Mouse (Mus musculus) midbrain, embryonic 14.5 days (tissue): ENCODE data around the gene Igsf23. TPM values are rescaled to one million over a fixed set of nuclear protein-coding genes. Genes with fewer than 3 reads are reported as not detected.
"Not testable (repeated sequence)": the region's sequence is repeated elsewhere in the genome, so short reads cannot be mapped to it uniquely, and the experiment has no call there.

Source experiments
- ATAC-seq: fragments of 200-750 bp; cut with Nextera tagmentation; 2 replicates; pipeline ENCODE4 v1.8.0; 2017; ENCODE audit warnings: moderate number of reproducible peaks, moderate library complexity; ENCODE audit not compliant: low FRiP score, low TSS enrichment
- DNase-seq: peaks from one replicate; pipeline ENCODE4 v3.0.0-alpha.2; 2015
- H3K27ac ChIP-seq: fragments of 300-500 bp; sonication (generic); replicated peaks from 2 replicates; pipeline ENCODE4 v1.5.1; 2014; ENCODE audit warnings: mild to moderate bottlenecking, low read depth, low read length, moderate library complexity
- H3K27me3 ChIP-seq: fragments of 300-500 bp; sonication (generic); 2 replicates; pipeline ENCODE4 v1.6.1; 2014; ENCODE audit warnings: low read length, control low read depth, mixed read lengths; ENCODE audit not compliant: control insufficient read depth, insufficient read depth
- H3K36me3 ChIP-seq: fragments of 300-500 bp; sonication (generic); 2 replicates; pipeline ENCODE4 v1.6.1; 2014; ENCODE audit warnings: low read length, control low read depth; ENCODE audit not compliant: control insufficient read depth, insufficient read depth
- H3K4me1 ChIP-seq: fragments of 300-500 bp; sonication (generic); 2 replicates; pipeline ENCODE4 v1.6.1; 2014; ENCODE audit warnings: mild to moderate bottlenecking, antibody characterized with exemption, low read length, control low read depth; ENCODE audit not compliant: control insufficient read depth, insufficient read depth
- H3K4me2 ChIP-seq: fragments of 300-500 bp; sonication (generic); 2 replicates; pipeline ENCODE4 v1.6.1; 2014; ENCODE audit warnings: mild to moderate bottlenecking, low read length, moderate library complexity
- H3K4me3 ChIP-seq: fragments of 300-500 bp; sonication (generic); replicated peaks from 2 replicates; pipeline ENCODE4 v1.5.1; 2014; ENCODE audit warnings: low read depth, low read length
- H3K9ac ChIP-seq: fragments of 300-500 bp; sonication (generic); replicated peaks from 2 replicates; pipeline ENCODE4 v1.6.1; 2014; ENCODE audit warnings: mild to moderate bottlenecking, low read length, moderate library complexity
- H3K9me3 ChIP-seq: fragments of 300-500 bp; sonication (generic); 2 replicates; pipeline ENCODE4 v1.6.1; 2016; ENCODE audit warnings: low read length, control low read depth, mixed read lengths; ENCODE audit not compliant: control insufficient read depth
- WGBS: fragments of 180-500 bp; shearing (Covaris S2); extraction: QIAGEN DNeasy Blood & Tissue Kit; methylation state at CpG from one replicate; pipeline ENCODE4 v1.1.7; 2014; 5-methylcytosine and 5-hydroxymethylcytosine counted together
- polyA plus RNA-seq: library from polyadenylated mRNA; unstranded; fragments of >200 nt; fragmentation: Nextera tagmentation; extraction: Ambion mirVana; gene quantifications from 2 replicates; pipeline ENCODE4 v1.2.1, GENCODE M21; 2014

The Igsf23 gene
- polyA plus RNA-seq, 1 experiment from 2014 or later = not detected

DNA sequence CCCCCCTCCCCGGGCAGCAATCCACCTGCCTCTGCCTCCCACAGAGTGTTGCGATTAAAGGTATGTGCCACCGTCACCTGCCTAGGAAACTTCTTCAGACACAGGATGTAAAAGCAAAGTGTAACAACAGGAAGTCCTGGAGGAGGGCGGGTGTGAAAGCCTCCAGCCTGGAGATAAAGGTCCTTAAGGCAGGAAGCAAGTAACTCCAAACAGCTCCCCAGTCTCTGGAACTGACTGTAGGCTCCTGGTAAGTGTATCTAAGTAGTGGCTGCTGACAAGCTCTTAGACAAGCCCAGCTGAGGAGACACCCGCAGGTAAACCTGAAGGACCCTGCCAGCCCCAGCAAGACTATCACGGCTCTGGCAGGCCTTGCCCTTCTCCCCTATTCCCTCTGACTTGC is 10.3 kb downstream of the Igsf23 start:
- 60% methylated on average over 5 of the region's 6 CpGs for WGBS
- no peak for DNase-seq
- ATAC-seq = no peak
- no peaks in the 10 kb centered on the region for H3K36me3 ChIP-seq
- H3K27me3 ChIP-seq = no peaks in the 10 kb centered on the region
- H3K9ac ChIP-seq = no peak overlapping the region
- no peaks in the 10 kb centered on the region for H3K9me3 ChIP-seq
- no peak overlapping the region for H3K4me2 ChIP-seq
- no peaks in the 10 kb centered on the region for H3K4me1 ChIP-seq
- H3K27ac ChIP-seq = no peak overlapping the region
- H3K4me3 ChIP-seq = no peak overlapping the region

- no peak overlapping the region for H3K9ac ChIP-seq
- DNase-seq = peak; percentile 32
These were observed 10.9 kb downstream of the Igsf23 start for GRCm38 (mm10) chr7:19939555-19940235.

DNA sequence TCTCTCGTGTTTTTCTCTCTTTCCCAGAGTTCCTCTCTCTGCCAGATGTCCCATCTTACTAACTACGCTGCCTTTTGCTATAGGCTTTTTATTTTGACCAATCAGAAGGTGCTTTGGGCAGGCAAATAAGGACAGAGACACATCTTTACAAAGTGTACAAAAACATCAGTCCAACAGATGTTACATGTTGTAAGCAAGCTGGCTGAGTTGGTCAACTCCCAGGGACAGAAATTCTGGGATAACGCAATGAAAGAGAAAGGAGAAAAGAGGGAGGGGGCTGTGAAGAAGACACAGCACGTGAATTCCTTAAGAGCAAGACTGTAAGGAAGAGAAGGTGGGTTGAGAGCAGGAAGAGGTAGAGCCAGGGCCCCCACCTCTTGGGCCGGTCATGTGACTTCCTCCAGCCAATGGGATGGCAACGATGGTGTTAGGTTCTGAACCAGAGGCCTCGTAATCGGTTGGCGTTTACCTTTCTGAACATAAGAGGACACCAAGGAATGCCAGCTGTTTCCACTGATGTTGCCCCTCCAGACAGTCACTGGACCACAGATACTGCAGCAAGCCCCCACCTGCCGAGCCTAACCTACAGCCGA is 13.2 kb downstream of the Igsf23 start:
- H3K4me2 ChIP-seq = no peak overlapping the region
- no peak for DNase-seq
- no peaks in the 10 kb centered on the region for H3K36me3 ChIP-seq
- H3K9ac ChIP-seq = no peak overlapping the region
- no peaks in the 10 kb centered on the region for H3K27me3 ChIP-seq
- H3K9me3 ChIP-seq = no peaks in the 10 kb centered on the region
- ATAC-seq = no peak
- no peak overlapping the region for H3K27ac ChIP-seq
- H3K4me3 ChIP-seq = no peak overlapping the region
- WGBS = 87% methylated on average over 11 of the region's 11 CpGs
- no peaks in the 10 kb centered on the region for H3K4me1 ChIP-seq

More at GRCm38 (mm10) chr7:19939555-19940235, 10.9 kb downstream of the Igsf23 start:
- no peaks in the 10 kb centered on the region for H3K36me3 ChIP-seq
- no peak overlapping the region for H3K27ac ChIP-seq
- no peak overlapping the region for H3K4me3 ChIP-seq
- H3K9me3 ChIP-seq = no peaks in the 10 kb centered on the region
- no peak overlapping the region for H3K4me2 ChIP-seq
- no peak for ATAC-seq
- 61% methylated on average over 12 of the region's 12 CpGs for WGBS
- H3K27me3 ChIP-seq = no peaks in the 10 kb centered on the region
- no peaks in the 10 kb centered on the region for H3K4me1 ChIP-seq

DNA sequence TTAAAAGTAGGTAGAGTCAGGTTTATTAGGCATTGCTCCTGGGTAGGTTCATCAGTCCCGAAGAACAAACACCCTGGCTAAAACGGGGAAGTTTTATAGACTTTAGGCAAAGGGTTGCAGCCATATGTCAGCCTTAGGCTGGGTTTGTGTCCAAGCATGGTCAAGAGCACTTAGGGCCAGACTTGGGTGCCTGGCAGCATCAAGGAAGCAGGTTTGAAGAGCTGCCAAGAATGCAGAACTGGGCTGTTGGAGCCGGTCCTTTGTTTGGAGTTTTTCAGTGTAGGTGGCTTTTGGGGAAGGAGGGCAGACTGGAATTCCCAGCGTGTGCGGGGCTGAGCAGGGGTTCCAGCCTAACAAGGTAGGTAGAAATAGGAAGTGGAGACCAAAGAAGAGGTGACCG is 14.6 kb downstream of the Igsf23 start:
- H3K4me3 ChIP-seq = no peak overlapping the region
- H3K9me3 ChIP-seq = no peaks in the 10 kb centered on the region
- H3K4me2 ChIP-seq = no peak overlapping the region
- H3K27ac ChIP-seq = no peak overlapping the region
- 80% methylated on average over 6 of the region's 6 CpGs for WGBS
- H3K36me3 ChIP-seq = no peaks in the 10 kb centered on the region
- ATAC-seq = no peak
- no peaks in the 10 kb centered on the region for H3K27me3 ChIP-seq
- no peaks in the 10 kb centered on the region for H3K4me1 ChIP-seq
- H3K9ac ChIP-seq = no peak overlapping the region
- DNase-seq = no peak

DNA sequence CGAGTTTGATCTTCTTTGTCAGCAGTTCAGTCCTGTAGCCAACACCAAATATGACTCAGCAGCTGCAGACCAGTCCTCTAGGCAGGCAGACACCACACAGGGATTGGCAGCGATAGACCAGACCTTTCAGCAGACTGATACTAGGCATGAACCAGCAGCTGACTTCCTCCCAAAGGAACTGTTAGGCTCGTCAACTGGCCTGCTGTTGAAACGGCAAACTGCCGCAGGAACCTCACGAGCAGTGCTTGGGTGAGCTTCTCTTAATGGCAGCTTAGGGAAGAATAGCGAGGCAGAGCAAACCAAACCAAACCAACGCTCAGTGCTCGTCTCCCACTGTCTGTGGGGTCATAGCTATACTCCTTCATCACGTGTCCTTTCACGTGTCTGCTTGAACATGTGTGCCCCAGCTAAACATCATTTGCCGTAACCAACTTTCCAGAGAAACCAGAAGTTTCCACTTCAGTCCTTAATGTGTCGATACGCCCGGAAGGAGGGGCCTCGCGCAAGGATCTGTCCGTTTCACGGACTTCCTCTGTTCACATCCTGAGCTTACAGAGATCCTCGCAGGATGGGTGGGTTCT is 15.3 kb downstream of the Igsf23 start:
- H3K27me3 ChIP-seq = no peaks in the 10 kb centered on the region
- H3K9me3 ChIP-seq = no peaks in the 10 kb centered on the region
- 87% methylated on average over 20 of the region's 20 CpGs for WGBS
- no peaks in the 10 kb centered on the region for H3K36me3 ChIP-seq
- DNase-seq (no peak), ATAC-seq (no peak)
- no peak overlapping the region for H3K4me2 ChIP-seq
- no peaks in the 10 kb centered on the region for H3K4me1 ChIP-seq
- no peak overlapping the region for H3K4me3 ChIP-seq
- no peak overlapping the region for H3K9ac ChIP-seq
- H3K27ac ChIP-seq = no peak overlapping the region

DNA sequence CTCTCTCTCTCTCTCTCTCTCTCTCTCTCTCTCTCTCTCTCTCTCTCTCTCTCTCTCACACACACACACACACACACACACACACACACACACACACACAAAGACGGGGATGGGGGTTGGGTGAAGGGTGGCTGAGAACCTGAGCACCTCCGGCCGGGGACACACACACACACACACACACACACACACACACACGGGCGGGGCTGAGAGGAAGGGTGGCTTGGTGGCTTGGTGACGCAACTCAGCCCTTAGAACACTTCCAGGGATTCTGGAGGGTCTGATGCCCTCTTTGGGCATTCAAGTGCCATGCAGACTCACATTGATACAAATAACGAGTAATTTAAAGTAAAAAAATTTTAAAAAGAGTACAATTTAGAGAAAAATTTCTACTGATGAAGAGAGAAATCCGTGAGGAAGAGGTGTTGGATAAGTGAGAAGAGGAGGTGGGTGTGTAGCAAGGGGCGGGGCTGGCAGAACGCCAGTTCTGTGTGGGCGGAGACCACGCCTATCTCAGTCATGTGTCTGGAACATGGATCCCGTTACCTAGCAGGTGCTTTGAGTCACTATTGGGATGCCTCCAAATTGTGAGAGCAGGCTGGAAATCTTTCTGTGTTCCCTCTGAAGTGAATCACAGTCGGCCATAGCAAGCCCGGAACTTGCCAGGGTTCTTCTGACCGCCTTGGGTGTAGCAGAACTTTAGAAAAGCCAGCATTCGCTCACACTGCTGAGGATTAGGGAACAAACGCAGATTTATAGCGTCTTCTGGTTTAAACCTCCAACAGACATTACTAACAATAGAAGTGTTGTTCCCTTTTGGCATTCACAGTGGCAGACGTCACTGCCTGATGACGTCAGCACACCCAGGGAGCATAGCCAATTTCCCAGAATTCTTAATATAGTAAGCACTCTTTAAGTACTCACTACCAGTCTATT is 17.4 kb downstream of the Igsf23 start:
- H3K27ac ChIP-seq = 0 out of 2 replicates have a peak overlapping the region, but pooled peaks have one; percentile 8
- DNase-seq (peak; percentile 75), ATAC-seq (peak; percentile 57; the same call in 1 of the 2 replicates)
- peak overlapping the region; percentile 48 for H3K4me2 ChIP-seq
- no peaks in the 10 kb centered on the region for H3K36me3 ChIP-seq
- H3K9ac ChIP-seq = no peak overlapping the region
- 27% methylated on average over 21 of the region's 21 CpGs for WGBS
- no peaks in the 10 kb centered on the region for H3K4me1 ChIP-seq
- no peaks in the 10 kb centered on the region for H3K27me3 ChIP-seq
- peak overlapping the region; percentile 24 for H3K4me3 ChIP-seq
- H3K9me3 ChIP-seq = no peaks in the 10 kb centered on the region

DNA sequence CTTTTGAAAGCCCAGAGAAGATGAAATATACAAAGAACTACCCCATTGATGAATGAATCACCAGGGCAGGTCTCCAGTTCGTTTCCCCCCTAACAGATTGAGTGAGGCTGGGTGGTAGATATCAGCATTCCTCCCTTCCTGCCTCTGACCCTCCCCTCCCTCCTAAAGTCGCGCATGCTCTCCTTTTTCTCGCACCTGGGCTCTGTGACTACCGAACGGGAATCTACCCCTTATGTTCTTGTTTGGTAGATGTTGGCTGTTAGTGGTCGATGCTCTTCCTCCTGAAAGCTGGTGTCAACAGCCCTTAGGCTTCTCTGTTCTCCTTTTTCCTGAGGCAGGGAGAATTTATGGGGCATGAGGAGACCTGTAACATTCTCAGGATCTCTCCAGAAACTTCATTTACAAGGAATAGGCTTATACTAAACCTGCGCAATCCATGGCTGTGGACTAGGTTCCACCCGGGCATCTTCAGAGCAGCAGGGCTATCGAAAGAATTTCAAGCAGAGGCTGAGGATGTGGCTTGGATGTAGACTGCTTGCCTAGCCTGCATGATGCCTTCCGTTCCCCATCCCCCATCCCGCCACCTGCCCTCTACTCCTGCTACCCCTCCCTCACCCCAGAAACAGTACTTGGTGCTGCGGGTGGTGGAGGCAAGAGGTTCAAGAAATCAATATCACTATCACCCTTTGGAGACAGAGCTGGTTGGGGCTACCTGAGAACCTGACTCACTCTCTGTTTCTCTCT is 18.3 kb downstream of the Igsf23 start:
- Histone ChIP-seq H3K4me2 (peak overlapping the region; percentile 48), H3K4me1 (no peaks in the 10 kb centered on the region), H3K27ac (no peak overlapping the region), H3K36me3 (no peaks in the 10 kb centered on the region), H3K9me3 (no peaks in the 10 kb centered on the region), H3K4me3 (no peak overlapping the region), H3K9ac (no peak overlapping the region), H3K27me3 (no peaks in the 10 kb centered on the region)
- ATAC-seq = no peak
- 34% methylated on average over 13 of the region's 13 CpGs for WGBS
- no peak for DNase-seq

DNA sequence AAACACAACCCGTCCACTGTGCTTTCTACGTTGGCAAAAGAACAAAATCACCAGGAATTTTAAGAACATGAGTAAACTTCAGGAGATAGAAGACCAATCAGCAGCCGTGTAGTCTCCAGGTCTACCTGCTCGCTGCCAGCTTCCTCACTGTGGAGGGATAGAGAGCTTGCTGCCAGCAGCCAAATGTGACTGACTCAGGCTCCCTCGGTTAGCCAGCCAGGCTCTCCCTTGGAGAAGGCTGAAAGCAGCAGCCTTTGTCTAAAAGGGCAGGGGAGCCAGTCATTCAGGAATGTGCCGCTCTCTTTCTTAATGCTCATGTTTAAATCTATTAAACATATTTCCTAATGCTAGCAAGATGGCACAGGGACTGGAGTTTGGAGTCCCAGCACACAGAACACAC is 20.1 kb downstream of the Igsf23 start:
- not testable (repeated sequence) for H3K9me3 ChIP-seq, H3K4me3 ChIP-seq, H3K9ac ChIP-seq, H3K4me1 ChIP-seq, DNase-seq, ATAC-seq, H3K27me3 ChIP-seq, H3K4me2 ChIP-seq, H3K27ac ChIP-seq, H3K36me3 ChIP-seq
- 76% methylated on average over 6 of the region's 6 CpGs for whole genome bisulfite sequencing
